Mouse (Mus musculus) 416B (cell line): Measurements from ENCODE around the gene Msantd2.
A peak's percentile ranks its signal among the peaks of the same experiment; 100 is the strongest.

ENCODE experiments used
- DNase-seq: peaks from one replicate; pipeline ENCODE4 v3.0.0; 2011; ENCODE audit warnings: low read depth

Msantd2 gene

GRCm38 (mm10) chr9:37569231-37569835 is 80.2 kb downstream of the Msantd2 start:
- peak; percentile 51 for DNase-seq

- DNase-seq, result peak; percentile 42
These were observed 83.2 kb downstream of the Msantd2 start for GRCm38 (mm10) chr9:37572204-37572876.
